Mouse (Mus musculus) stomach, embryonic 14.5 days (tissue): Measurements from ENCODE around the gene Tmem59l. TPM values are rescaled to one million over a fixed set of nuclear protein-coding genes. Genes with fewer than 3 reads are reported as not detected.

Experiments used
- ATAC-seq: fragments of 200-750 bp; cut with Nextera tagmentation; 2 replicates; pipeline ENCODE4 v1.8.0; 2017; ENCODE audit warnings: low read depth, moderate TSS enrichment; ENCODE audit not compliant: insufficient number of reproducible peaks, insufficient read depth, low FRiP score
- H3K27ac ChIP-seq: fragments of 300-500 bp; sonication (generic); 2 replicates; pipeline ENCODE4 v1.5.1; 2014; ENCODE audit warnings: mild to moderate bottlenecking, low read length, moderate library complexity, mixed read lengths
- H3K27me3 ChIP-seq: fragments of 300-500 bp; sonication (generic); 2 replicates; pipeline ENCODE4 v1.6.1; 2014; ENCODE audit warnings: low read length, control low read depth, mixed read lengths; ENCODE audit not compliant: control insufficient read depth, insufficient read depth
- H3K36me3 ChIP-seq: fragments of 300-500 bp; sonication (generic); 2 replicates; pipeline ENCODE4 v1.6.1; 2014; ENCODE audit warnings: mild to moderate bottlenecking, control low read depth, low read length, moderate library complexity, mixed read lengths; ENCODE audit not compliant: control insufficient read depth, insufficient read depth
- H3K4me1 ChIP-seq: fragments of 300-500 bp; sonication (generic); 2 replicates; pipeline ENCODE4 v1.6.1; 2014; ENCODE audit warnings: low read length, control low read depth, mixed read lengths; ENCODE audit not compliant: control insufficient read depth, insufficient read depth
- H3K4me2 ChIP-seq: fragments of 300-500 bp; sonication (generic); replicated peaks from 2 replicates; pipeline ENCODE4 v1.6.1; 2014; ENCODE audit warnings: low read depth, low read length, control low read depth
- H3K4me3 ChIP-seq: fragments of 300-500 bp; sonication (generic); 2 replicates; pipeline ENCODE4 v1.5.1; 2014; ENCODE audit warnings: low read depth, low read length, control low read depth
- H3K9ac ChIP-seq: fragments of 300-500 bp; sonication (generic); replicated peaks from 2 replicates; pipeline ENCODE4 v1.6.1; 2014; ENCODE audit warnings: low read depth, mild to moderate bottlenecking, control low read depth, low read length, moderate library complexity, mixed read lengths
- H3K9me3 ChIP-seq: fragments of 300-500 bp; sonication (generic); 2 replicates; pipeline ENCODE4 v1.6.1; 2016; ENCODE audit warnings: low read depth, low read length, control low read depth; ENCODE audit not compliant: control insufficient read depth
- WGBS: fragments of 180-500 bp; shearing (Covaris S2); extraction: QIAGEN DNeasy Blood & Tissue Kit; methylation state at CpG from one replicate; pipeline ENCODE4 v1.1.7; 2014; 5-methylcytosine and 5-hydroxymethylcytosine counted together
- polyA plus RNA-seq: library from polyadenylated mRNA; unstranded; fragments of >200 nt; fragmentation: Nextera tagmentation; extraction: Ambion mirVana; gene quantifications from 2 replicates; pipeline ENCODE4 v1.2.1, GENCODE M21; 2014

The Tmem59l gene
- polyA plus RNA-seq, 1 experiment from 2014 or later, result 6.4 TPM

DNA sequence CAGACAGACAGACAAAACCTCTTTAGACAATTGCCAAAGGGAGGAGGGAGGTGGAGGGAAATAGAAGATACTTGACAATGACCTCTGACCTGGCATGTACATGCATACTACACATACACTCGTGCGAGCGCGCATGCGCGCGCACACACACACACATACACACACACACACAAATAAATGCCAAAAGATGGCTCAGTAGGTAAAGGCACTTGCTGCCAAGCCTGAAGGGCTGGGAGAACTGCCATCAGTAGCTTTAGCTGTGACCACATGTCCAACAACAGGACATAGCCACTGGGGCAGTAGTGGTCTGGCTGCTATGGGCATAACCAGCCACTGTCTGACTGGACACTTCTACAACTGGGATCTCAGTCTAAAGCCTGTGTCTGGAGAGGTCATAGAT is 15.3 kb downstream of the Tmem59l start:
- H3K9me3 ChIP-seq, result no peaks in the 10 kb centered on the region
- peaks cover 7% of the 10 kb centered on the region; the same call in 1 of the 2 replicates for H3K4me1 ChIP-seq
- no peaks in the 10 kb centered on the region for H3K27me3 ChIP-seq
- WGBS, result 98% methylated on average over 7 of the region's 7 CpGs
- no peak overlapping the region for H3K4me3 ChIP-seq
- no peak overlapping the region for H3K4me2 ChIP-seq
- no peak for ATAC-seq
- H3K27ac ChIP-seq, result no peak overlapping the region
- H3K9ac ChIP-seq, result no peak overlapping the region
- H3K36me3 ChIP-seq, result no peaks in the 10 kb centered on the region; the same call in 1 of the 2 replicates

DNA sequence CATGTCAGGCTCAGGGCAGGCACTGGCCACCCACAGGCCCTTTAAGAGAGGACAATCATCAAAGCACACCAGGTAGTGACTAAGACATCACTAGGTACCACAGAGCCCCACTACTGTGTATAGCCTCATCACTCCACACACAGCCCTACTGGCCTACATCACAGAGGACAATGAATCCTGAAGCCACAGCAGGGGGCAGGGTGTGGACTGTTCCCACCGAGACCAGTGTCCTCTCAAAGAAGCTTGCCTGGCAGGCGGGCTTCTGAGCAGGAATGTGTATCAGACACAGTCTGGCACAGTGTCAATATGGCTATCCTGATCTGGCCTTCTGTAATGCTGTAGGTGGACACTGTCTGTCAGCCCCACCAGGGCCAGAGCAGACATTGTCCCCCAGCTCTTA is 17.2 kb downstream of the Tmem59l start:
- H3K9ac ChIP-seq, result no peak overlapping the region
- no peak overlapping the region for H3K27ac ChIP-seq
- WGBS, result 59% methylated on average over 2 of the region's 2 CpGs
- no peak for ATAC-seq
- H3K4me3 ChIP-seq, result no peak overlapping the region
- no peaks in the 10 kb centered on the region for H3K27me3 ChIP-seq
- H3K36me3 ChIP-seq, result no peaks in the 10 kb centered on the region; the same call in 1 of the 2 replicates
- no peaks in the 10 kb centered on the region for H3K9me3 ChIP-seq
- no peak overlapping the region for H3K4me2 ChIP-seq
- H3K4me1 ChIP-seq, result no peaks in the 10 kb centered on the region

GRCm38 (mm10) chr8:70469295-70469916 is 17.8 kb downstream of the Tmem59l start:
- H3K9ac ChIP-seq, result no peak overlapping the region
- H3K27ac ChIP-seq, result no peak overlapping the region
- ATAC-seq, result no peak
- H3K4me1 ChIP-seq, result no peaks in the 10 kb centered on the region
- H3K27me3 ChIP-seq, result no peaks in the 10 kb centered on the region
- H3K36me3 ChIP-seq, result no peaks in the 10 kb centered on the region; the same call in 1 of the 2 replicates
- no peaks in the 10 kb centered on the region for H3K9me3 ChIP-seq
- H3K4me3 ChIP-seq, result no peak overlapping the region
- no peak overlapping the region for H3K4me2 ChIP-seq
- 55% methylated on average over 10 of the region's 10 CpGs for WGBS

DNA sequence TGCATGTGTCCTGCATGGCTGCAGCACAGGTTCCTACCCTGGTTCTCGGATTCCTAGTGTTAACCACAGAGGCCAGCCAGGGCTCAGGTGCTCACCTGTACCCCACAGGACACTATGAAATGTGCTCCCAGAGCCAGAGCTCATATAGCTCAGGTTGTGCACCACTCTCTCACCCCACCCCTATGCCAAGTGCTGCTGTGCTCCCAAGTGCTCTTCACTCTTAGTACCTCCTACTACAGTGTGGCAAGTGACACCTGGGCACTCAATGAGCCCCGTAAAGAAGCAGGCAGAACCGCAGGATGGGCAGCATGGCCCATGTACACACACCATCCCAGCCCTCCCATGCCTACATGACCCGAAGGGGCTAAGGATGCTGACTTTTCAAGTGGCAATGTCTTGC is 18.4 kb downstream of the Tmem59l start:
- Histone ChIP-seq H3K9ac (no peak overlapping the region), H3K9me3 (no peaks in the 10 kb centered on the region), H3K36me3 (no peaks in the 10 kb centered on the region; the same call in 1 of the 2 replicates), H3K27me3 (no peaks in the 10 kb centered on the region), H3K4me2 (no peak overlapping the region), H3K4me1 (no peaks in the 10 kb centered on the region), H3K4me3 (no peak overlapping the region), H3K27ac (no peak overlapping the region)
- WGBS, result 88% methylated on average over 4 of the region's 4 CpGs
- no peak for ATAC-seq

DNA sequence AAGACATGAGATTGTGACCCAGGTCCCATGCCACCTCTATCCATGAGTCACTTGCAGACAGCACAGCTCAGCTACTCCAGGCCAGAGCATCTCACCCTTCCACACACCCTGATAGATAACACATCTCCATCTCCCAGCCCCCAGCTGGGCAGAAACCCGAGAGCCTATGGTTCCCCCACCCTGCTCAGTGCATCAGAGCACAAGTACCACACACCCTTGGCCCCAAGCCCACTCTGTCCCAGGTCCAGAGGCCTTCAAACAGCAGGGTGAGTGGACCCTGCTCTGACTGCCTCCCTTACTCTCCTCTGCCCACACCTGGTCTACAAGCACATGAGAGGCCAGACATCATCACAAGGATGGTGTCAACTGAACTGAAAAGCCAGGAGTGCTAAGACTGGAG is 19.3 kb downstream of the Tmem59l start:
- no peak overlapping the region for H3K27ac ChIP-seq
- no peaks in the 10 kb centered on the region for H3K4me1 ChIP-seq
- H3K4me2 ChIP-seq, result no peak overlapping the region
- no peaks in the 10 kb centered on the region for H3K9me3 ChIP-seq
- ATAC-seq, result no peak
- no peaks in the 10 kb centered on the region; the same call in 1 of the 2 replicates for H3K36me3 ChIP-seq
- H3K27me3 ChIP-seq, result no peaks in the 10 kb centered on the region
- H3K9ac ChIP-seq, result no peak overlapping the region
- 47% methylated on average over 1 of the region's 1 CpGs for WGBS
- no peak overlapping the region for H3K4me3 ChIP-seq

- WGBS, result 63% methylated on average over 5 of the region's 5 CpGs
- Histone ChIP-seq H3K27ac (no peak overlapping the region), H3K36me3 (no peaks in the 10 kb centered on the region; the same call in 1 of the 2 replicates), H3K4me2 (no peak overlapping the region), H3K9me3 (no peaks in the 10 kb centered on the region), H3K9ac (no peak overlapping the region), H3K4me3 (no peak overlapping the region), H3K4me1 (no peaks in the 10 kb centered on the region), H3K27me3 (no peaks in the 10 kb centered on the region)
- no peak for ATAC-seq
Measured at GRCm38 (mm10) chr8:70467229-70467725, 19.9 kb downstream of the Tmem59l start.

GRCm38 (mm10) chr8:70466771-70467170 is 20.4 kb downstream of the Tmem59l start:
- 57% methylated on average over 11 of the region's 11 CpGs for WGBS
- no peaks in the 10 kb centered on the region for H3K27me3 ChIP-seq
- no peak for ATAC-seq
- H3K27ac ChIP-seq, result no peak overlapping the region
- no peaks in the 10 kb centered on the region for H3K9me3 ChIP-seq
- H3K4me3 ChIP-seq, result no peak overlapping the region
- H3K4me2 ChIP-seq, result no peak overlapping the region
- no peaks in the 10 kb centered on the region for H3K4me1 ChIP-seq
- no peak overlapping the region for H3K9ac ChIP-seq
- no peaks in the 10 kb centered on the region; the same call in 1 of the 2 replicates for H3K36me3 ChIP-seq

GRCm38 (mm10) chr8:70466305-70466704 is 20.9 kb downstream of the Tmem59l start:
- no peak overlapping the region for H3K27ac ChIP-seq
- no peaks in the 10 kb centered on the region for H3K4me1 ChIP-seq
- no peak overlapping the region for H3K4me2 ChIP-seq
- 91% methylated on average over 4 of the region's 4 CpGs for WGBS
- ATAC-seq, result no peak
- H3K36me3 ChIP-seq, result no peaks in the 10 kb centered on the region; the same call in 1 of the 2 replicates
- no peak overlapping the region for H3K9ac ChIP-seq
- no peaks in the 10 kb centered on the region for H3K27me3 ChIP-seq
- H3K9me3 ChIP-seq, result no peaks in the 10 kb centered on the region
- H3K4me3 ChIP-seq, result no peak overlapping the region

- H3K4me2 ChIP-seq, result no peak overlapping the region
- no peaks in the 10 kb centered on the region for H3K9me3 ChIP-seq
- WGBS, result 97% methylated on average over 4 of the region's 4 CpGs
- no peaks in the 10 kb centered on the region for H3K27me3 ChIP-seq
- no peak for ATAC-seq
- H3K9ac ChIP-seq, result no peak overlapping the region
- H3K36me3 ChIP-seq, result no peaks in the 10 kb centered on the region; the same call in 1 of the 2 replicates
- no peak overlapping the region for H3K27ac ChIP-seq
- H3K4me3 ChIP-seq, result no peak overlapping the region
- H3K4me1 ChIP-seq, result no peaks in the 10 kb centered on the region
Measured at GRCm38 (mm10) chr8:70465701-70466100, 21.5 kb downstream of the Tmem59l start.
